Mouse (Mus musculus): ENCODE measurements around the gene Cdc14a.
A peak's percentile ranks its signal among the peaks of the same experiment; 100 is the strongest.

Gene Cdc14a

GRCm38 (mm10) chr3:116423353-116424159, at the start of gene Cdc14a:
Gene Cdc14a, minus strand, starts transcription at chr3:116424032.
- DNase-seq, result peak; percentile 77

- no peak for DNase-seq
Observed at GRCm38 (mm10) chr3:116465709-116466108, 41.9 kb upstream of the Cdc14a start.

GRCm38 (mm10) chr3:116464318-116464717, 40.5 kb upstream of the Cdc14a start:
- DNase-seq, result no peak

GRCm38 (mm10) chr3:116461053-116461452, 37.2 kb upstream of the Cdc14a start:
- no peak for DNase-seq

GRCm38 (mm10) chr3:116454529-116454928, 30.7 kb upstream of the Cdc14a start:
- DNase-seq, result no peak

GRCm38 (mm10) chr3:116450741-116451140, 26.9 kb upstream of the Cdc14a start:
- DNase-seq, result no peak

- no peak for DNase-seq
Observed at GRCm38 (mm10) chr3:116444327-116444726, 20.5 kb upstream of the Cdc14a start.

GRCm38 (mm10) chr3:116442788-116443187, 19.0 kb upstream of the Cdc14a start:
- no peak for DNase-seq

GRCm38 (mm10) chr3:116441518-116442205, 17.8 kb upstream of the Cdc14a start:
- DNase-seq, result no peak

- DNase-seq, result no peak
Observed at GRCm38 (mm10) chr3:116440066-116440997, 16.5 kb upstream of the Cdc14a start.

- no peak for DNase-seq
Observed at GRCm38 (mm10) chr3:116436811-116437601, 13.2 kb upstream of the Cdc14a start.

- DNase-seq, result no peak
Observed at GRCm38 (mm10) chr3:116436113-116436512, 12.3 kb upstream of the Cdc14a start.

GRCm38 (mm10) chr3:116434757-116435156, 10.9 kb upstream of the Cdc14a start:
- no peak for DNase-seq

GRCm38 (mm10) chr3:116425901-116426300, 2.1 kb upstream of the Cdc14a start:
- no peak for DNase-seq

- peak; percentile 89 for DNase-seq
Observed at GRCm38 (mm10) chr3:116424973-116425284, 1.1 kb upstream of the Cdc14a start.

GRCm38 (mm10) chr3:116424160-116424972, 534 bp upstream of the Cdc14a start:
- peak; percentile 27 for DNase-seq

- DNase-seq, result peak; percentile 63
Observed at GRCm38 (mm10) chr3:116422795-116423352, 958 bp downstream of the Cdc14a start.

- no peak for DNase-seq
Observed at GRCm38 (mm10) chr3:116422074-116422473, 1.8 kb downstream of the Cdc14a start.

- no peak for DNase-seq
Observed at GRCm38 (mm10) chr3:116421121-116421520, 2.7 kb downstream of the Cdc14a start.

GRCm38 (mm10) chr3:116419791-116420190, 4.0 kb downstream of the Cdc14a start:
- DNase-seq, result no peak

- DNase-seq, result peak; percentile 44
Observed at GRCm38 (mm10) chr3:116414451-116414860, 9.4 kb downstream of the Cdc14a start.
